Mouse (Mus musculus) lung, postnatal 0 days (tissue): ENCODE measurements around the gene Gphb5. TPM values are rescaled to one million over a fixed set of nuclear protein-coding genes. Genes with fewer than 3 reads are reported as not detected.
A peak's percentile ranks its signal among the peaks of the same experiment; 100 is the strongest.

Source experiments
- ATAC-seq: fragments of 200-750 bp; cut with Nextera tagmentation; 2 replicates; pipeline ENCODE4 v1.8.0; 2017; ENCODE audit warnings: moderate library complexity
- DNase-seq: peaks from one replicate; pipeline ENCODE4 v3.0.0-alpha.2; 2016; ENCODE audit warnings: low spot score
- H3K27ac ChIP-seq: fragments of 300-500 bp; sonication (generic); 2 replicates; pipeline ENCODE4 v1.5.1; 2014; ENCODE audit warnings: antibody characterized with exemption, mild to moderate bottlenecking, low read length, mixed read lengths
- H3K27me3 ChIP-seq: fragments of 300-500 bp; sonication (generic); replicated peaks from 2 replicates; pipeline ENCODE4 v1.6.1; 2014; ENCODE audit warnings: low read length, mixed read lengths; ENCODE audit not compliant: insufficient read depth
- H3K36me3 ChIP-seq: fragments of 300-500 bp; sonication (generic); 2 replicates; pipeline ENCODE4 v1.6.1; 2014; ENCODE audit warnings: low read length, mixed read lengths; ENCODE audit not compliant: insufficient read depth
- H3K4me1 ChIP-seq: fragments of 300-500 bp; sonication (generic); 2 replicates; pipeline ENCODE4 v1.6.1; 2014; ENCODE audit warnings: antibody characterized with exemption, low read depth, low read length, mixed read lengths; ENCODE audit not compliant: insufficient read depth
- H3K4me2 ChIP-seq: fragments of 300-500 bp; sonication (generic); replicated peaks from 2 replicates; pipeline ENCODE4 v1.6.1; 2014; ENCODE audit warnings: low read depth, mild to moderate bottlenecking, low read length, moderate library complexity, mixed read lengths
- H3K4me3 ChIP-seq: fragments of 300-500 bp; sonication (generic); 2 replicates; pipeline ENCODE4 v1.5.1; 2014; ENCODE audit warnings: low read depth, low read length
- H3K9ac ChIP-seq: fragments of 300-500 bp; sonication (generic); replicated peaks from 2 replicates; pipeline ENCODE4 v1.6.1; 2014; ENCODE audit warnings: low read depth, mild to moderate bottlenecking
- H3K9me3 ChIP-seq: fragments of 300-500 bp; sonication (generic); 2 replicates; pipeline ENCODE4 v1.6.1; 2016; ENCODE audit warnings: low read length, mixed read lengths
- CTCF ChIP-seq: IDR thresholded peaks from 2 replicates; pipeline ENCODE4 v1.5.1; 2016; ENCODE audit warnings: antibody characterized with exemption, mild to moderate bottlenecking
- EP300 ChIP-seq: IDR thresholded peaks from 2 replicates; pipeline ENCODE4 v1.6.1; 2016; ENCODE audit warnings: antibody characterized with exemption, mild to moderate bottlenecking, control low read depth
- WGBS: fragments of 180-500 bp; shearing (Covaris S2); extraction: QIAGEN DNeasy Blood & Tissue Kit; methylation state at CpG from one replicate; pipeline ENCODE4 v1.1.7; 2014; 5-methylcytosine and 5-hydroxymethylcytosine counted together
- polyA plus RNA-seq: library from polyadenylated mRNA; unstranded; fragments of >200 nt; fragmentation: Nextera tagmentation; extraction: Ambion mirVana; gene quantifications from 2 replicates; pipeline ENCODE4 v1.2.1, GENCODE M21; 2015

Gphb5 gene
- polyA plus RNA-seq, 1 experiment from 2014 or later = not detected

DNA sequence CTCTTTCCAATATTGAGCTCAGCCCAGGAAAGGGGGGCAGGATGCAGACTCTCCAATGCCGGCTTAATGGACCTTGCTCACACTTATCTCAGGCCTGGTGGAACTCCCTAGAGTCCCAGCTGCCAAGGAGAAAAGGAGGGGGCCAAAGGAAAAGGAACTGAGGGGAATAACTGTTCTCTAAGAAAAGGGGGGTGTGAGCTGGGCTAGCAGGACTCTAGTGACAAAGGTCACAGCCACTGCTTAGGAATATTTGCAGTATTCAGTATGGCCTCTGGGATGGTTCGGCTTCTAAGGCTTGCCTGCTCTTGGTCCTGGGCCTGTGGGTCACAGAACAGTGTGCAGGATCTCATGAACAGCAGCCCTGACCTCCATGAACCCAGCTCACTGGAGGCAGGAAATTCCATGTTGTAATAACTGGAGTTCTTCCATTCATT is 47.1 kb downstream of the Gphb5 start:
- WGBS = 48% methylated on average over 2 of the region's 2 CpGs
- peak; percentile 66 for ATAC-seq
- no peaks in the 10 kb centered on the region for H3K27me3 ChIP-seq

DNA sequence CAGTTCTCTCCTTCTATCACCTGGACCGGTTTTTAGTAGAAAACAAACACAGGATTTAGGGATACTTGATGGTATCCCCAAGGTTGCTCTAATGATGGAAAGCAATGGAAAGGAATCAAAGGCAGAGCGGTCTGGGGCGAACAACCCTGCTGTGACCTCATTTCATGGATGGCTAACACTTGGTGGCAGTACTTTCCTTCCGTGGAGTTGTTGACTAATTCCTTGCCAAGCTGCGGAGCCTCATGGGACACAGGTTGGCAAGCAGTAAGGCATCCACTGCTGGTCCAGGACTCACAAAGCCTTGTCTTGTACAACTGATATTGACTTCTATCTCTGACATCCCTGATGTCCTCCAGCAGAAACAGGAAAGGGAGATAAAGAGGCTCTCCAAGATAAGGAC is 48.1 kb downstream of the Gphb5 start:
- no peak overlapping the region for H3K27ac ChIP-seq
- H3K36me3 ChIP-seq = no peaks in the 10 kb centered on the region
- H3K9ac ChIP-seq = no peak overlapping the region
- no peak for TF ChIP-seq CTCF
- TF ChIP-seq EP300 = no peak
- no peak overlapping the region for H3K4me2 ChIP-seq
- DNase-seq (no peak), ATAC-seq (no peak)
- H3K4me1 ChIP-seq = peaks cover 3% of the 10 kb centered on the region; the same call in 1 of the 2 replicates
- H3K27me3 ChIP-seq = no peaks in the 10 kb centered on the region
- H3K4me3 ChIP-seq = no peak overlapping the region
- 87% methylated on average over 5 of the region's 5 CpGs for WGBS
- no peaks in the 10 kb centered on the region for H3K9me3 ChIP-seq

More for the DNA sequence above, 47.1 kb downstream of the Gphb5 start:
- no peak overlapping the region for H3K27ac ChIP-seq
- peak; percentile 34 for DNase-seq
- H3K9ac ChIP-seq = no peak overlapping the region
- TF ChIP-seq EP300 = no peak
- no peak for TF ChIP-seq CTCF
- no peaks in the 10 kb centered on the region for H3K9me3 ChIP-seq
- H3K36me3 ChIP-seq = no peaks in the 10 kb centered on the region
- H3K4me2 ChIP-seq = no peak overlapping the region
- peaks cover 3% of the 10 kb centered on the region; the same call in 1 of the 2 replicates for H3K4me1 ChIP-seq
- no peak overlapping the region for H3K4me3 ChIP-seq

DNA sequence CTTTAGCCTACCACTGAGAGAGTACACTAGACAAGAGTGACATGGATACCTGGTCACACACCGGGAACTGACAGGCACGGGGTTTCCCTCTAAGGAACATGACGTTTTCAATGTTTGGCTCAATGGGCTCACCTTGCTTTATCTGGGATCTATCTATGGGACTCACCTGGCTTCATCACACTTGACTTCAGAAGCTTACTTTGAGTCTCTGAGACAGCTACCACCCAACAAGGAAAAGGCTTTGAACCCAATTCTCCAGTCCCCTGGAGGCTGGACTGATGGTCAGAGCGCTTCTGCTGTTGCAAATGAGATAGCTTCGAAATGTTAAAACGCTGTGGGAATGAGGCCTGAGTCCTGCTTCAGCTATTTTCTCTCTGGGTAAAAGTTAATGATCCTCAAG is 49.2 kb downstream of the Gphb5 start:
- ATAC-seq = no peak
- H3K4me3 ChIP-seq = no peak overlapping the region
- peaks cover 3% of the 10 kb centered on the region; the same call in 1 of the 2 replicates for H3K4me1 ChIP-seq
- WGBS = 93% methylated on average over 6 of the region's 6 CpGs
- H3K4me2 ChIP-seq = no peak overlapping the region
- no peak for TF ChIP-seq CTCF
- TF ChIP-seq EP300 = no peak
- H3K36me3 ChIP-seq = no peaks in the 10 kb centered on the region
- no peak overlapping the region for H3K27ac ChIP-seq
- DNase-seq = no peak
- no peak overlapping the region for H3K9ac ChIP-seq
- H3K9me3 ChIP-seq = no peaks in the 10 kb centered on the region
- no peaks in the 10 kb centered on the region for H3K27me3 ChIP-seq

DNA sequence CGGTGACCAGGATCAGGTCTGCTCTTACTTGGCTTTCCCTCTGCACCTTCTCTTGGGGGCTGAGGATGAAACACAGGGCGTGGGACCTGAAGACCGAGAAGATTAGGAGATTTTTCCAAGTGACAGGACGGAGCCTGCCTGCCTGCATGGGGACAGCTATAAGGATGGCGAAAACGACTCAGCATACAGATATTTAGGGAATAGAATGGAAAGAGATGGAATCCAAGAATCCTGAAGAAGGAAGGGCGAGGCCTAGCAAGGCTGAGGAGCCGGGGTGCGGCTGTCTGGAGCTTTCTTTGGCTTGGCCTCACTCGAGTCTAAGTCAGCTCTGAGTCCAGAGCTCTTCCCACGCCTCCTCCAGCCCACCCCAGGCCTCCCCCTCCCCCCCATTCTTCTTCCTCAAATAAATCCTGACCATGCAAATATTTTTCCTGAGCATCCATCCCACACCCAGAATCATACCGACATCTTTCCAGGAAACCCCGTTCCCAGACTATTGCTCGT is 50.9 kb downstream of the Gphb5 start:
- no peaks in the 10 kb centered on the region for H3K27me3 ChIP-seq
- no peak for TF ChIP-seq EP300
- no peak for TF ChIP-seq CTCF
- ATAC-seq (no peak; the same call in 1 of the 2 replicates), DNase-seq (no peak)
- H3K4me1 ChIP-seq = peaks cover 3% of the 10 kb centered on the region; the same call in 1 of the 2 replicates
- H3K9me3 ChIP-seq = no peaks in the 10 kb centered on the region
- no peak overlapping the region for H3K9ac ChIP-seq
- H3K27ac ChIP-seq = no peak overlapping the region
- no peaks in the 10 kb centered on the region for H3K36me3 ChIP-seq
- H3K4me3 ChIP-seq = no peak overlapping the region
- no peak overlapping the region for H3K4me2 ChIP-seq
- WGBS = 84% methylated on average over 14 of the region's 14 CpGs

DNA sequence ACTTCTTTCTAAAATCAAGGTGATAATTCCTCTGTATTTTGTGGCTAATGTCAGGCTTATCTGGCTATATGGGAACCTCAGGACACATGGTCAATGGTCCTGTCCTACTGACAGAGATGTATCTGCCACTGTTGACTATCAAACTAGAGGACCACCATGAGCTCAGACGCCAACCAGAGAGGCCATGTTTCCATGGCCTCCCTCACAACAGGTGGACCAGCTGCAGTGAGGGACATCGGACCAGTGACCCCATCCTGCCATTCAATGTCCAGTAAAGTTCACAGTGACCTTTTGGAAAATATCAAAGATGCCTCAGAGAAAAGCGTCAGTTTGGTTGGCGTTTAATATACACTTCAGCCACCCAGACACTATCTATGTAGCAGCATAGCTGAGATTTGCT is 52.2 kb downstream of the Gphb5 start:
- DNase-seq (no peak), ATAC-seq (no peak)
- Histone ChIP-seq H3K4me1 (peaks cover 6% of the 10 kb centered on the region; the same call in 1 of the 2 replicates), H3K4me2 (no peak overlapping the region), H3K27me3 (no peaks in the 10 kb centered on the region), H3K27ac (no peak overlapping the region), H3K9me3 (no peaks in the 10 kb centered on the region), H3K36me3 (no peaks in the 10 kb centered on the region), H3K9ac (no peak overlapping the region), H3K4me3 (no peak overlapping the region)
- WGBS = 92% methylated on average over 4 of the region's 4 CpGs
- no peak for TF ChIP-seq EP300
- no peak for TF ChIP-seq CTCF

DNA sequence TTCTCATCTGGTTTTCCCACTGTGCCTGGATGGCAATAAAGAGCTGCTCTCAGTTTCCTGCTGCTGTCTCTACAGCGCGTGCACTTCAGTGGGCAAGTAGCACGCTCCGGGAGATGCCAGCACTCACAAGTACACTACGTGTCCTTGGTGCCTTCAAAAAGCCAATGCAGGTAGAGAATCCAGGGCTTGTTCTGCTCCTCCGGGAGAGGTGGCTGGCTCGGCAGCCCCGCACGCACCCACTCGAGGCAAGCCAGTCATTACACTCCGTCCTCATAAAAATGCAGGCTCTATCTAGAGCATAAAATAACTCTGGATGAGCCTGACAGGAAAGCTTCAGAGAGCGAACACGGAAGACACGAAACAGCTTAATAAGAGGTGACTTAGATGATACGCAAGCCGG is 54.1 kb downstream of the Gphb5 start:
- no peak for ATAC-seq
- no peak overlapping the region for H3K4me2 ChIP-seq
- H3K27ac ChIP-seq = no peak overlapping the region
- no peaks in the 10 kb centered on the region for H3K36me3 ChIP-seq
- no peak overlapping the region for H3K4me3 ChIP-seq
- no peak overlapping the region for H3K9ac ChIP-seq
- H3K9me3 ChIP-seq = no peaks in the 10 kb centered on the region
- no peaks in the 10 kb centered on the region for H3K27me3 ChIP-seq
- WGBS = 93% methylated on average over 16 of the region's 16 CpGs
- H3K4me1 ChIP-seq = peaks cover 2% of the 10 kb centered on the region; the same call in 1 of the 2 replicates
- TF ChIP-seq CTCF (no peak), EP300 (no peak)
- no peak for DNase-seq

Other genes starting within 250 kb of the Gphb5 start
- gene Kcnh5, start 239.4 kb downstream of the Gphb5 start, polyA plus RNA-seq = not detected in 2 replicates
- 95.8 and 102 TPM in 2 replicates for gene Rhoj, start 108.5 kb downstream of the Gphb5 start, polyA plus RNA-seq
- 13.3 and 15.6 TPM in 2 replicates for gene Ppp2r5e, start 179.5 kb upstream of the Gphb5 start, polyA plus RNA-seq